Mouse (Mus musculus): Measurements from ENCODE around the gene Polg2. TPM values are rescaled to one million over a fixed set of nuclear protein-coding genes. Genes with fewer than 3 reads are reported as not detected.
A peak's percentile ranks its signal among the peaks of the same experiment; 100 is the strongest.

Gene Polg2
- polyA plus RNA-seq, 1 experiment from 2014 or later = 9.8 TPM

- H3K4me2 ChIP-seq (ENCODE audit: low read depth, low read length) = no peak overlapping the region
- no peak overlapping the region for H3K27ac ChIP-seq (replicated peaks; ENCODE audit: low read depth, low read length)
- H3K9me3 ChIP-seq (ENCODE audit: control insufficient read depth, low read length) = no peaks in the 10 kb centered on the region
- no peak for ATAC-seq (ENCODE audit: low read depth)
- DNase-seq (ENCODE audit: low spot score) = no peak
- no peak overlapping the region for H3K4me3 ChIP-seq (ENCODE audit: low read depth, low read length)
- H3K4me1 ChIP-seq (ENCODE audit: control insufficient read depth, insufficient read depth, low read length) = peaks cover 2% of the 10 kb centered on the region; the same call in 1 of the 2 replicates
- no peaks in the 10 kb centered on the region for H3K36me3 ChIP-seq (ENCODE audit: control insufficient read depth, insufficient read depth, low read length)
- 77% methylated on average over 15 of the region's 15 CpGs for WGBS
- no peaks in the 10 kb centered on the region for H3K27me3 ChIP-seq (replicated peaks; ENCODE audit: control insufficient read depth, insufficient read depth, low read length)
- no peak overlapping the region for H3K9ac ChIP-seq (ENCODE audit: low read depth, low read length)
Measured at GRCm38 (mm10) chr11:106723611-106724125, 55.7 kb downstream of the Polg2 start.

- H3K4me2 ChIP-seq (ENCODE audit: low read depth, low read length) = no peak overlapping the region
- no peak overlapping the region for H3K9ac ChIP-seq (ENCODE audit: low read depth, low read length)
- H3K27ac ChIP-seq (replicated peaks; ENCODE audit: low read depth, low read length) = no peak overlapping the region
- 23% methylated on average over 7 of the region's 7 CpGs for WGBS
- H3K27me3 ChIP-seq (replicated peaks; ENCODE audit: control insufficient read depth, insufficient read depth, low read length) = no peaks in the 10 kb centered on the region
- no peak overlapping the region for H3K4me3 ChIP-seq (ENCODE audit: low read depth, low read length)
- no peaks in the 10 kb centered on the region for H3K4me1 ChIP-seq (ENCODE audit: control insufficient read depth, insufficient read depth, low read length)
- ATAC-seq (ENCODE audit: low read depth) (0 out of 2 replicates have a peak, but pooled peaks have one; percentile 44), DNase-seq (ENCODE audit: low spot score) (no peak)
- no peaks in the 10 kb centered on the region for H3K36me3 ChIP-seq (ENCODE audit: control insufficient read depth, insufficient read depth, low read length)
- no peaks in the 10 kb centered on the region for H3K9me3 ChIP-seq (ENCODE audit: control insufficient read depth, low read length)
Measured at GRCm38 (mm10) chr11:106722831-106723361, 56.4 kb downstream of the Polg2 start.

GRCm38 (mm10) chr11:106720379-106720778 lies 59.0 kb downstream of the Polg2 start:
- no peaks in the 10 kb centered on the region for H3K36me3 ChIP-seq (ENCODE audit: control insufficient read depth, insufficient read depth, low read length)
- H3K9me3 ChIP-seq (ENCODE audit: control insufficient read depth, low read length) = no peaks in the 10 kb centered on the region
- H3K4me1 ChIP-seq (ENCODE audit: control insufficient read depth, insufficient read depth, low read length) = no peaks in the 10 kb centered on the region
- H3K27ac ChIP-seq (replicated peaks; ENCODE audit: low read depth, low read length) = no peak overlapping the region
- ATAC-seq (ENCODE audit: low read depth) = no peak
- 76% methylated on average over 8 of the region's 8 CpGs for WGBS
- H3K9ac ChIP-seq (ENCODE audit: low read depth, low read length) = no peak overlapping the region
- no peaks in the 10 kb centered on the region for H3K27me3 ChIP-seq (replicated peaks; ENCODE audit: control insufficient read depth, insufficient read depth, low read length)
- no peak overlapping the region for H3K4me3 ChIP-seq (ENCODE audit: low read depth, low read length)
- DNase-seq (ENCODE audit: low spot score) = no peak
- no peak overlapping the region for H3K4me2 ChIP-seq (ENCODE audit: low read depth, low read length)

Small RNA genes lying within 50 kb of the gene (microRNA-seq; reads per million reads assigned to microRNA genes)
- gene Gm25994 (ENCODE audit: borderline number of aligned reads) = not detected
- 6.3 reads per million, percentile 24 among the genes with 10 or more reads in this experiment for gene Mir3064 (ENCODE audit: borderline number of aligned reads)

Other genes starting within 250 kb of the Polg2 start
- 11.0 and 12.0 TPM in 2 replicates for gene Tex2, start 166.1 kb downstream of the Polg2 start, polyA plus RNA-seq (2014; fragmentation: Nextera tagmentation; extraction: Ambion mirVana)
- 46.8 and 48.9 TPM in 2 replicates for gene Pecam1, start 28.9 kb downstream of the Polg2 start, polyA plus RNA-seq (2014; fragmentation: Nextera tagmentation; extraction: Ambion mirVana)
- 1.4 and 2.0 TPM in 2 replicates for gene Milr1, start 28.3 kb downstream of the Polg2 start, polyA plus RNA-seq (2014; fragmentation: Nextera tagmentation; extraction: Ambion mirVana)
- 334 and 344 TPM in 2 replicates for gene Ddx5, start 9.6 kb upstream of the Polg2 start, polyA plus RNA-seq (2014; fragmentation: Nextera tagmentation; extraction: Ambion mirVana)
- 15.8 and 16.6 TPM in 2 replicates for gene Cep95, start 9.7 kb upstream of the Polg2 start, polyA plus RNA-seq (2014; fragmentation: Nextera tagmentation; extraction: Ambion mirVana)
- gene Smurf2, start 141.2 kb upstream of the Polg2 start, polyA plus RNA-seq (2014; fragmentation: Nextera tagmentation; extraction: Ambion mirVana) = 18.1 and 20.7 TPM in 2 replicates
- 294 and 347 TPM in 2 replicates for gene Kpna2, start 220.0 kb upstream of the Polg2 start, polyA plus RNA-seq (2014; fragmentation: Nextera tagmentation; extraction: Ambion mirVana)
- gene 1810010H24Rik, start 246.1 kb upstream of the Polg2 start, polyA plus RNA-seq (2014; fragmentation: Nextera tagmentation; extraction: Ambion mirVana) = 4.1 and 4.3 TPM in 2 replicates

All from embryonic facial prominence, embryonic 14.5 days (tissue).